ENCODE assay signal across 12 mouse cellular contexts in the genomic region with DNA sequence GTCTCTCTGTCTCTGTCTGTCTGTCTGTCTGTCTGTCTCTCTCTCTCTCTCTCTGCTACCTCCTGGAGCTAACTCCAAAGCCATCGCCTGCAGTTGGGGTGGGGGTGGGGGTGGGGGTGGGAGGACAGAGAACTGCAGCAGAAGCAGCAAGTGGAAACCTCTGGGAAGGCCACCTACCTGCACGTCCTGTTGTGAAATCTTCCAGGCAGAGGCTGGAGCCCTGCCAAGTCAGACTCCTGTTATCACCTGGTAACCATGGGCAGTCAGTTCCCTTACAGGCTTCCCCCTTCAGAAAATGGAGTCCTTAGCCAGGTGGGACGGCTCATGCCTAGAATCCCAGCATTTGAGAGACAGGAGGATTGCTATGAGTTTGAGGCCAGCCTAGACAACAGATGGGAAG.
A peak's percentile ranks its signal among the peaks of the same experiment; 100 is the strongest.
DNase-seq lines count a peak whose midpoint lies in the region; ATAC-seq and TF ChIP-seq lines count a peak whose summit lies in the region.
"Had no signal": no experiment of that assay in that cellular context is flagged by ENCODE, and none has a peak within 500 bp of the region (broad histone marks: within the 10 kb centered on the region; RNA-seq: fewer than 3 reads in every experiment).

No protein-coding gene starts in this region.

- DNase-seq in kidney, postnatal 10 days, result peak; percentile 39
- DNase-seq in kidney, postnatal 36 days, result no peak
- DNase-seq in R1 (ENCODE audit: low read depth, low spot score), result peak; percentile 9
- peak; percentile 39 for DNase-seq in brain, embryonic 14.5 days (ENCODE audit: low read depth)
- peak; percentile 55 for DNase-seq in lung, postnatal 0 days (ENCODE audit: low spot score)
- DNase-seq in natural killer cell, adult 2 months (ENCODE audit: low spot score in 2 of 2), result no peak
- DNase-seq: thymus, postnatal 14 days had no signal

- peak; percentile 52 for ATAC-seq in lung, postnatal 0 days
- no peak for ATAC-seq in kidney, embryonic 15.5 days (replicated peaks; ENCODE audit: low FRiP score)

- no peak for TF ChIP-seq POLR2A in brain, embryonic 14.5 days (IDR thresholded peaks at IDR 0.05; ENCODE audit: borderline replicate concordance, extremely low read depth, insufficient read depth, insufficient read length, poor library complexity, severe bottlenecking)

- no peak overlapping the region for H3K9ac ChIP-seq in lung, postnatal 0 days (replicated peaks; ENCODE audit: low read depth)
- no peak overlapping the region for H3K9ac ChIP-seq in kidney, embryonic 15.5 days

- H3K36me3 ChIP-seq in lung, postnatal 0 days (ENCODE audit: insufficient read depth, low read length), result no peaks in the 10 kb centered on the region
- no peaks in the 10 kb centered on the region for H3K36me3 ChIP-seq in kidney, embryonic 15.5 days
- H3K36me3 ChIP-seq: limb, embryonic 10.5 days had no signal

- no peak for TF ChIP-seq CTCF in brain, embryonic 14.5 days (IDR thresholded peaks at IDR 0.05; ENCODE audit: borderline replicate concordance, extremely low read depth, insufficient read depth, insufficient read length)
- no peak for TF ChIP-seq CTCF in lung, postnatal 0 days (IDR thresholded peaks at IDR 0.05)

- no peaks in the 10 kb centered on the region for H3K9me3 ChIP-seq in lung, postnatal 0 days (ENCODE audit: low read length)
- no peaks in the 10 kb centered on the region for H3K9me3 ChIP-seq in kidney, embryonic 15.5 days (replicated peaks)
- H3K9me3 ChIP-seq: limb, embryonic 10.5 days; megakaryocyte, embryonic 14.5 days had no signal

- H3K4me2 ChIP-seq in lung, postnatal 0 days (replicated peaks; ENCODE audit: low read depth, low read length), result no peak overlapping the region
- H3K4me2 ChIP-seq in kidney, embryonic 15.5 days, result no peak overlapping the region

- H3K27ac ChIP-seq in lung, postnatal 0 days (ENCODE audit: low read length), result no peak overlapping the region
- no peak overlapping the region for H3K27ac ChIP-seq in kidney, embryonic 15.5 days

- WGBS in lung, postnatal 0 days, result 28% methylated on average over 3 of the region's 3 CpGs
- 36% methylated on average over 3 of the region's 3 CpGs for WGBS in kidney, embryonic 15.5 days

- no peak overlapping the region for H3K4me3 ChIP-seq in lung, postnatal 0 days (ENCODE audit: low read depth, low read length)
- H3K4me3 ChIP-seq in kidney, embryonic 15.5 days (replicated peaks), result no peak overlapping the region
- H3K4me3 ChIP-seq: gastrocnemius, adult 2 months; limb, embryonic 10.5 days; megakaryocyte, embryonic 14.5 days had no signal

- TF ChIP-seq EP300 in lung, postnatal 0 days (IDR thresholded peaks at IDR 0.05), result no peak

- no peaks in the 10 kb centered on the region for H3K27me3 ChIP-seq in lung, postnatal 0 days (replicated peaks; ENCODE audit: insufficient read depth, low read length)
- H3K27me3 ChIP-seq in kidney, embryonic 15.5 days, result peaks cover 45% of the 10 kb centered on the region
- H3K27me3 ChIP-seq: CH12.LX had no signal

- H3K4me1 ChIP-seq in lung, postnatal 0 days (ENCODE audit: insufficient read depth, low read depth, low read length), result no peaks in the 10 kb centered on the region
- H3K4me1 ChIP-seq in kidney, embryonic 15.5 days, result peaks cover 11% of the 10 kb centered on the region

Comparison
In these comparisons a context has a peak if more than half of its experiments do, and no peak if none do; other contexts are left out.
1. DNase-seq: peak in kidney, postnatal 10 days (single experiment), R1 (single experiment), brain, embryonic 14.5 days (single experiment) and lung, postnatal 0 days (single experiment); none in kidney, postnatal 36 days (0 of 2) and natural killer cell, adult 2 months (0 of 2).